10 mouse cellular contexts compared by ENCODE assay signal in the genomic region with DNA sequence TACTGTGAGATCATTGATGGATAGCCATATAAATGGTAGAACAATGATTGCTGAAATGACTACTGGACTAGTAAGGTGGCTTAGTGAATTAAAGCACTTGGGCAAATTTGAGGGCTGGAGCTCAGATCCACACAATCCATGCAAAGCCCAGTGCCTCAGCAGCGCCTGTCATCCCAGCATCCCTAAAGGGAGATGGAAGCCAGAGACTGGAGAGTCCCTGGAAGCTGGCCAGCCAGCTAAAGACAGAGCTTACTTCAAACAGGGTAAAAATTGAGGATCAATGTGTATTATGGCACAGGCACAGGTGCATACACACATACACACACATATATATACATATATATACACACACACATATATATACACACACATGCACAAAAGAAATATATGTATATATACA.
"Had no signal": no experiment of that assay in that cellular context is flagged by ENCODE, and none has a peak within 500 bp of the region (broad histone marks: within the 10 kb centered on the region; RNA-seq: fewer than 3 reads in every experiment).

No protein-coding gene starts in this region.

- DNase-seq: liver, postnatal 0 days; lung, adult 2 months; lung, postnatal 14 days; lung, postnatal 36 days; thymus, adult 2 months; thymus, postnatal 25 days; thymus, postnatal 4 days had no signal

- ATAC-seq: liver, postnatal 0 days; lung, postnatal 0 days; midbrain, embryonic 13.5 days; midbrain, embryonic 15.5 days had no signal
